Comparison of ENCODE assay signal across 8 mouse cellular contexts in genomic region chr12:44329316-44330215, GRCm38 (mm10). TPM values are rescaled to one million over a fixed set of nuclear protein-coding genes. Genes with fewer than 3 reads are reported as not detected.
DNase-seq lines count a peak whose midpoint lies in the region; ATAC-seq lines count a peak whose summit lies in the region.

No protein-coding gene starts in this region.

- DNase-seq in lung, postnatal 25 days (ENCODE audit: low spot score): no peak
- DNase-seq in cerebellum, postnatal 10 days: peak; percentile 68 to 76
- peak; percentile 72 to 76 for DNase-seq in frontal cortex, postnatal 36 days (ENCODE audit: low spot score in 2 of 2)
- peak; percentile 45 to 59 for DNase-seq in layer of hippocampus, postnatal 25 days (ENCODE audit: extremely low spot score in 1 of 2, low spot score in 1 of 2)
- peak; percentile 5 for DNase-seq in splenic B cell, adult 2 months (ENCODE audit: low read depth, low spot score)
- no peak for DNase-seq in c-Kit-positive CD71-positive TER-119-positive erythroid progenitor cells, embryonic 14.5 days (ENCODE audit: low spot score)

- ATAC-seq in lung, embryonic 15.5 days (ENCODE audit: borderline replicate concordance, extremely low read depth, low FRiP score, low TSS enrichment): peak; percentile 52
- ATAC-seq in megakaryocyte progenitor cell, adult 5-6 weeks (replicated peaks; ENCODE audit: poor library complexity): peak; percentile 30

- no peaks in the 10 kb centered on the region for H3K9me3 ChIP-seq in lung, embryonic 15.5 days

- under 1% methylated on average over 61 of the region's 61 CpGs for WGBS in lung, embryonic 15.5 days

- H3K27ac ChIP-seq in lung, embryonic 15.5 days: peak overlapping the region; percentile 50

- H3K4me3 ChIP-seq in lung, embryonic 15.5 days: peak overlapping the region; percentile 63

- no peaks in the 10 kb centered on the region for H3K27me3 ChIP-seq in lung, embryonic 15.5 days
- no peaks in the 10 kb centered on the region; the same call in 1 of the 2 replicates for H3K27me3 ChIP-seq in splenic B cell, adult 2 months (ENCODE audit: control insufficient read depth, insufficient read depth, low read length, poor library complexity, severe bottlenecking)

- H3K9ac ChIP-seq in lung, embryonic 15.5 days: peak overlapping the region; percentile 62

- H3K4me1 ChIP-seq in lung, embryonic 15.5 days: peaks cover 12% of the 10 kb centered on the region

- H3K4me2 ChIP-seq in lung, embryonic 15.5 days: peak overlapping the region; percentile 98

- no peaks in the 10 kb centered on the region for H3K36me3 ChIP-seq in lung, embryonic 15.5 days
- H3K36me3 ChIP-seq in splenic B cell, adult 2 months (ENCODE audit: control insufficient read depth, insufficient read depth, low read length, poor library complexity, severe bottlenecking): no peaks in the 10 kb centered on the region

RNA-seq across cellular contexts. Expression of gene Nrcam, which starts 0.9 kb away (rescaled TPM):
- polyA plus RNA-seq in lung, embryonic 15.5 days (2015; fragmentation: Nextera tagmentation; extraction: Ambion mirVana): 18.8 and 22.0 TPM in 2 replicates
- 100 to 1,000 TPM; 499 to 527 TPM for total RNA-seq in layer of hippocampus, postnatal 25 days (2021)
- total RNA-seq in megakaryocyte progenitor cell, adult 5-6 weeks (2015): 0.37 TPM in 1 of 2 replicates, not detected in the other
- 0.10 and 0.21 TPM in 2 replicates for total RNA-seq in megakaryocyte progenitor cell, adult 5-6 weeks (2017)

Comparison
In these comparisons a context has a peak if more than half of its experiments do, and no peak if none do; other contexts are left out.
1. DNase-seq: peak in cerebellum, postnatal 10 days (2 of 2), frontal cortex, postnatal 36 days (2 of 2), layer of hippocampus, postnatal 25 days (2 of 2) and splenic B cell, adult 2 months (single experiment); none in lung, postnatal 25 days (single experiment) and c-Kit-positive CD71-positive TER-119-positive erythroid progenitor cells, embryonic 14.5 days (single experiment).
2. RNA of gene Nrcam, which starts 0.9 kb away (total RNA-seq): 499 to 527 TPM in layer of hippocampus, postnatal 25 days; 0.10 to 0.37 TPM in megakaryocyte progenitor cell, adult 5-6 weeks; every median in the first group is over 100 times any median in the second.